Mouse (Mus musculus): ENCODE results near the gene Clec11a. TPM values are rescaled to one million over a fixed set of nuclear protein-coding genes. Genes with fewer than 3 reads are reported as not detected.
"Not testable (repeated sequence)": the region's sequence is repeated elsewhere in the genome, so short reads cannot be mapped to it uniquely, and the experiment has no call there.

Gene Clec11a
- total RNA-seq, 2 experiments from 2014 or later, result 2.6 to 3.6 TPM

- peak in 1 of 2 experiments; percentile 68 for DNase-seq (ENCODE audit: low spot score in 2 of 2)
- intact Hi-C loops (cut with DNase I), result no loop called here
These were observed 27.4 kb upstream of the Clec11a start for GRCm38 (mm10) chr7:44334139-44334538.

- intact Hi-C loops (cut with DNase I), result no loop called here
These were observed 25.6 kb upstream of the Clec11a start for GRCm38 (mm10) chr7:44332336-44332735.

DNA sequence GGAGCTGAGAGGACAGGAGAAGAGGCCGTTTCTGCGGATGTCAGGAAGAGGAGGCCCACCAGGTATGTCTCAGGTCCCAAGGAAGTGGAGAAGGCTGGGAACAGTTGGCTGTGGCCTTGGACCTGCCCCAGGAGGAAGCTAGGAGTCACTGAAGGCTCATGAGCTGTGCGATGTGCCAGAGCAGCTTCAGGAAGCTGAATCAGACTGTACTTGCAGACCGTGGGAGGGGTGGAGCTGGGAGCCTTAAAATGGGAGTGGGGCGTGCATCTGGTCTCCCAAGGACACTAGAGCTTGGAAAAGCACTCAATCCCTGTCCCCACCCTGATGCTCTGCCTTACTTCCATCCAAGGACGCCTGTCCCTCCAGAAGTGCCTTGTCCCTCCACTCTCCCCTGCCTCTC lies 19.9 kb upstream of the Clec11a start:
- DNase-seq (ENCODE audit: low spot score in 2 of 2), result no peak

More at GRCm38 (mm10) chr7:44332336-44332735, 25.6 kb upstream of the Clec11a start:
- no peak for DNase-seq (ENCODE audit: low spot score in 2 of 2)

GRCm38 (mm10) chr7:44322290-44322689 lies 15.6 kb upstream of the Clec11a start:
- intact Hi-C loops (cut with DNase I), result no loop called here
- no peak for DNase-seq (ENCODE audit: low spot score in 2 of 2)

More for the DNA sequence above, 19.9 kb upstream of the Clec11a start:
- intact Hi-C loops (cut with DNase I), result no loop called here

- peak; percentile 67 to 74 for DNase-seq (ENCODE audit: low spot score in 2 of 2)
- intact Hi-C loops (cut with DNase I), result no loop called here
These were observed 14.2 kb upstream of the Clec11a start for GRCm38 (mm10) chr7:44320886-44321285.

- intact Hi-C loops (cut with DNase I), result loop anchor here (5.0 kb wide), 1 partner anchor 56 kb away; the partner anchor contains the start of gene Gm15517
- no peak for DNase-seq (ENCODE audit: low spot score in 2 of 2)
These were observed 11.2 kb upstream of the Clec11a start for GRCm38 (mm10) chr7:44317913-44318312.

GRCm38 (mm10) chr7:44312484-44312883 lies 5.8 kb upstream of the Clec11a start:
- intact Hi-C loops (cut with DNase I), result no loop called here
- no peak for DNase-seq (ENCODE audit: low spot score in 2 of 2)

- no peak for DNase-seq (ENCODE audit: low spot score in 2 of 2)
- intact Hi-C loops (cut with DNase I), result no loop called here
These were observed 5.1 kb upstream of the Clec11a start for GRCm38 (mm10) chr7:44311713-44312304.

- intact Hi-C loops (cut with DNase I), result no loop called here
- peak; percentile 73 to 81 for DNase-seq (ENCODE audit: low spot score in 2 of 2)
These were observed 4.4 kb upstream of the Clec11a start for GRCm38 (mm10) chr7:44310878-44311712.

GRCm38 (mm10) chr7:44310285-44310877 lies 3.7 kb upstream of the Clec11a start:
- intact Hi-C loops (cut with DNase I), result no loop called here
- no peak for DNase-seq (ENCODE audit: low spot score in 2 of 2)

- no peak for DNase-seq (ENCODE audit: low spot score in 2 of 2)
- intact Hi-C loops (cut with DNase I), result no loop called here
These were observed 3.0 kb upstream of the Clec11a start, which contains the start of gene Shank1 for GRCm38 (mm10) chr7:44309475-44310284. Gene Shank1, plus strand, starts transcription at chr7:44310253.

DNA sequence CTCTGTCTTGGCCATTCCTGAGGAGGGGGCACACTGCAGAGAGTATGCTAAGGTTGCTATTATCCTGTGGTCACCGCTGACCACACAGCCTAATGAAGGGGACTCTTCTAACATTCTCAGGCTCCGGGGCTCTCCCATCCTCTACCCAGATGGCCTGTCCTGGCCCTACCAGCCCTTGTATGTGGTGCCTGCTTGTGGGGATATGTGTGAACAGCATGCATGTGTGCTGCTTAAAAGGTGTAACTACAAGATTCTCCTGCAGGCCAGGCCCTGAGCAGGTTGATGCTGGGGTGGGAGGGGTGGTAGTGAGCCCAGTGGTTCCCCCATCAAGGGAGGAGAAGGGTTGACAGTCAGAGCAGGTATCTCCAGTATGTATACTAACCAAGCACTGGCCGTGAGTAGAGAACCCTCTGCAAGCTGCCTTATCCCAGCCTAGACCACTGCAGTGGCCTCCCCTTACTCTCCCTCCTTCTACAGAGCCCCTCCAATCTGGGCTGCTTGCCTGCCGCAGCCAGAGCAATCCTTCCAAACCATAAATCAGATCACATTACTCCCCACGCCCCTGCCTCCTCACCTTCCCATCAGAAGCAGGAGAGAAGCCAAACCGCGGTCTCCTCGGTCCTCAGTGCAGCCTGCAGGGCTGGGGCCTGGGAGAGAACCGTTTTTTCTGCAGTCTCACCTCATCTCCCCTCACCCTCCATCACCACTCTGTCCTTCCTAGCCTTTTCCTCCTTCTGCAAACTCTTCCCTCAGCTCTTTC lies 739 bp upstream of the Clec11a start:
- intact Hi-C loops (cut with DNase I), result no loop called here
- no peak for DNase-seq (ENCODE audit: low spot score in 2 of 2)

DNA sequence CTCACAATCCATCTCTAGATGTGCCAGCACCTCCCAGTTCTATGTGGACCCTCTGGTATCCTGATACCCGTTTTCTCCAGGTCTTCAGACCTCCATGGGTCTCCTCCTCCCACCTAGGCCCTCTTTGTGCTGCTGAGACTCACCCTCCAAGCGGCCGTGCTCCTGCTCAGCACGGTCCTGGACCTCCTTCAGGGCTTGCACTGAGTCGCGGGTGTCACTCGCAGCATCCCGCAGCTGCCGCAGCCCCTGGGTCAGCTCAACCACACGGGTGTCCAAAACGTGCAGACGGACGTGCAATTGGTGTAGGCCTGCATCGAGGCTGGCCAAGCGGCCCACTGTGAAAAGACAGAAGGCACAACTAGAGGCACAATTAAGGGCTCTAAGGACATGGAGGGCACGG lies 1.0 kb downstream of the Clec11a start:
- no peak for DNase-seq (ENCODE audit: low spot score in 2 of 2)
- intact Hi-C loops (cut with DNase I), result no loop called here

GRCm38 (mm10) chr7:44304775-44305641 lies 1.7 kb downstream of the Clec11a start:
- peak; percentile 97 for DNase-seq (ENCODE audit: low spot score in 2 of 2)
- intact Hi-C loops (cut with DNase I), result no loop called here

DNA sequence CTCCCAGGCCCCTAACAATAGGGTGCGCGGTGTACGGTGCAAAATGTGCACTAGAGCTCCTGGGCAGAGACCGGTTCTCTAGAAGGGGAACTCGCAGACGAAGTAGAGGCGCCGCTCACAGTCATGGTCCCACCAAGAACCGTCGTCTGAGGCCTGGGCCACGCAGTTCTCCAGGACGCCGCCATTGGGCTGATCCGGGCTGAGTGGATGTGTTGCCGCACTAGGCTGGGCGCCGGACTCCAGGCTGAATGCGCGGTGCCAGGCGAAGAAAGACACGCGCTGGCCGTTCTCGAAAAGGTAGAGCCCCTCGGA lies 2.3 kb downstream of the Clec11a start:
- intact Hi-C loops (cut with DNase I), result no loop called here
- no peak for DNase-seq (ENCODE audit: low spot score in 2 of 2)

- DNase-seq (ENCODE audit: low spot score in 2 of 2), result no peak
These were observed 3.1 kb downstream of the Clec11a start for GRCm38 (mm10) chr7:44303346-44304340.

GRCm38 (mm10) chr7:44297501-44297900 lies 9.2 kb downstream of the Clec11a start:
- intact Hi-C loops (cut with DNase I); DNase-seq (ENCODE audit: low spot score in 2 of 2): not testable (repeated sequence)

More at GRCm38 (mm10) chr7:44303346-44304340, 3.1 kb downstream of the Clec11a start:
- intact Hi-C loops (cut with DNase I), result no loop called here
